Mouse (Mus musculus) stomach, embryonic 16.5 days (tissue): ENCODE results near the gene Cdh5. TPM values are rescaled to one million over a fixed set of nuclear protein-coding genes. Genes with fewer than 3 reads are reported as not detected.

Experiments
- ATAC-seq: fragments of 200-750 bp; cut with Nextera tagmentation; 2 replicates; pipeline ENCODE4 v1.8.0; 2017; ENCODE audit warnings: moderate number of reproducible peaks, moderate TSS enrichment; ENCODE audit not compliant: insufficient read depth, low FRiP score
- H3K27ac ChIP-seq: fragments of 300-500 bp; sonication (generic); 2 replicates; pipeline ENCODE4 v1.5.1; 2014; ENCODE audit warnings: low read length
- H3K27me3 ChIP-seq: fragments of 300-500 bp; sonication (generic); 2 replicates; pipeline ENCODE4 v1.6.1; 2014; ENCODE audit warnings: low read length, control low read depth, mixed read lengths; ENCODE audit not compliant: control insufficient read depth, insufficient read depth
- H3K36me3 ChIP-seq: fragments of 300-500 bp; sonication (generic); 2 replicates; pipeline ENCODE4 v1.6.1; 2014; ENCODE audit warnings: low read length; ENCODE audit not compliant: control insufficient read depth, insufficient read depth
- H3K4me1 ChIP-seq: fragments of 300-500 bp; sonication (generic); 2 replicates; pipeline ENCODE4 v1.6.1; 2014; ENCODE audit warnings: low read length, control low read depth, mixed read lengths; ENCODE audit not compliant: control insufficient read depth, insufficient read depth
- H3K4me2 ChIP-seq: fragments of 300-500 bp; sonication (generic); 2 replicates; pipeline ENCODE4 v1.6.1; 2014; ENCODE audit warnings: low read depth, low read length, mixed read lengths
- H3K4me3 ChIP-seq: fragments of 300-500 bp; sonication (generic); replicated peaks from 2 replicates; pipeline ENCODE4 v1.5.1; 2014; ENCODE audit warnings: mild to moderate bottlenecking, low read length
- H3K9ac ChIP-seq: fragments of 300-500 bp; sonication (generic); 2 replicates; pipeline ENCODE4 v1.6.1; 2014; ENCODE audit warnings: low read length
- H3K9me3 ChIP-seq: fragments of 300-500 bp; sonication (generic); replicated peaks from 2 replicates; pipeline ENCODE4 v1.6.1; 2016; ENCODE audit warnings: low read length, control low read depth; ENCODE audit not compliant: control insufficient read depth
- WGBS: fragments of 180-500 bp; shearing (Covaris S2); extraction: QIAGEN DNeasy Blood & Tissue Kit; methylation state at CpG from one replicate; pipeline ENCODE4 v1.1.7; 2014; 5-methylcytosine and 5-hydroxymethylcytosine counted together
- polyA plus RNA-seq: library from polyadenylated mRNA; unstranded; fragments of >200 nt; fragmentation: Nextera tagmentation; extraction: Ambion mirVana; gene quantifications from 2 replicates; pipeline ENCODE4 v1.2.1, GENCODE M21; 2015

Gene Cdh5
- polyA plus RNA-seq, 1 experiment from 2014 or later, result 25.1 TPM

- 68% methylated on average over 6 of the region's 6 CpGs for WGBS
These were observed 89.5 kb downstream of the Cdh5 start for GRCm38 (mm10) chr8:104190777-104191468.

GRCm38 (mm10) chr8:104191496-104191895 is 90.1 kb downstream of the Cdh5 start:
- peak; percentile 82 for ATAC-seq
- Histone ChIP-seq H3K4me3 (no peak overlapping the region), H3K9me3 (no peaks in the 10 kb centered on the region), H3K27ac (no peak overlapping the region), H3K27me3 (no peaks in the 10 kb centered on the region), H3K4me2 (peak overlapping the region; percentile 25; the same call in 1 of the 2 replicates), H3K36me3 (no peaks in the 10 kb centered on the region), H3K4me1 (peaks cover 10% of the 10 kb centered on the region), H3K9ac (no peak overlapping the region)
- WGBS, result 8% methylated on average over 11 of the region's 11 CpGs

More at GRCm38 (mm10) chr8:104190777-104191468, 89.5 kb downstream of the Cdh5 start:
- Histone ChIP-seq H3K27me3 (no peaks in the 10 kb centered on the region), H3K4me3 (no peak overlapping the region), H3K9me3 (no peaks in the 10 kb centered on the region), H3K9ac (no peak overlapping the region), H3K27ac (no peak overlapping the region), H3K4me1 (peaks cover 10% of the 10 kb centered on the region), H3K4me2 (no peak overlapping the region), H3K36me3 (no peaks in the 10 kb centered on the region)
- ATAC-seq, result no peak

Other genes starting within 250 kb of the Cdh5 start
- 1.1 and 1.2 TPM in 2 replicates for gene Bean1, start 68.8 kb downstream of the Cdh5 start, polyA plus RNA-seq
- gene Tk2, start 146.9 kb downstream of the Cdh5 start, polyA plus RNA-seq, result 15.1 and 16.5 TPM in 2 replicates
- 34.4 and 38.7 TPM in 2 replicates for gene Cklf, start 149.2 kb downstream of the Cdh5 start, polyA plus RNA-seq
- not detected in 2 replicates for gene Cmtm2a, start 191.6 kb downstream of the Cdh5 start, polyA plus RNA-seq
- gene Gm45711, start 208.5 kb downstream of the Cdh5 start, polyA plus RNA-seq, result not detected in 2 replicates
- gene Cmtm1, start 208.5 kb downstream of the Cdh5 start, polyA plus RNA-seq, result not detected in 2 replicates
- gene Gm11020, start 219.9 kb downstream of the Cdh5 start, polyA plus RNA-seq, result not detected in 2 replicates
- not detected in 2 replicates for gene Cmtm2b, start 220.6 kb downstream of the Cdh5 start, polyA plus RNA-seq
- 120 and 129 TPM in 2 replicates for gene Cmtm3, start 237.8 kb downstream of the Cdh5 start, polyA plus RNA-seq